Mouse (Mus musculus): ENCODE data around the gene Mpo.

- TF ChIP-seq CTCF (IDR thresholded peaks at IDR 0.05; ENCODE audit: low read depth, low read length) = no peak
- no peak for TF ChIP-seq GATA1 (IDR thresholded peaks at IDR 0.05; ENCODE audit: borderline replicate concordance, low read length)
- no peak; the same call in 1 of the 2 replicates for TF ChIP-seq POLR2AphosphoS5 (IDR thresholded peaks at IDR 0.05; ENCODE audit: insufficient replicate concordance, low read depth, low read length)
- peak; percentile 55 for TF ChIP-seq TAL1 (conservative IDR thresholded peaks at IDR 0.05; ENCODE audit: low read depth, low read length)
These were observed 41.9 kb upstream of the Mpo start for GRCm38 (mm10) chr11:87751491-87751966.

Measured in G1E (cell line).